Mouse (Mus musculus): ENCODE data around the gene Tnn. TPM values are rescaled to one million over a fixed set of nuclear protein-coding genes. Genes with fewer than 3 reads are reported as not detected.

Tnn gene
- total and polyA plus RNA-seq, 3 experiments = 0.13 TPM; not detected in 2

DNA sequence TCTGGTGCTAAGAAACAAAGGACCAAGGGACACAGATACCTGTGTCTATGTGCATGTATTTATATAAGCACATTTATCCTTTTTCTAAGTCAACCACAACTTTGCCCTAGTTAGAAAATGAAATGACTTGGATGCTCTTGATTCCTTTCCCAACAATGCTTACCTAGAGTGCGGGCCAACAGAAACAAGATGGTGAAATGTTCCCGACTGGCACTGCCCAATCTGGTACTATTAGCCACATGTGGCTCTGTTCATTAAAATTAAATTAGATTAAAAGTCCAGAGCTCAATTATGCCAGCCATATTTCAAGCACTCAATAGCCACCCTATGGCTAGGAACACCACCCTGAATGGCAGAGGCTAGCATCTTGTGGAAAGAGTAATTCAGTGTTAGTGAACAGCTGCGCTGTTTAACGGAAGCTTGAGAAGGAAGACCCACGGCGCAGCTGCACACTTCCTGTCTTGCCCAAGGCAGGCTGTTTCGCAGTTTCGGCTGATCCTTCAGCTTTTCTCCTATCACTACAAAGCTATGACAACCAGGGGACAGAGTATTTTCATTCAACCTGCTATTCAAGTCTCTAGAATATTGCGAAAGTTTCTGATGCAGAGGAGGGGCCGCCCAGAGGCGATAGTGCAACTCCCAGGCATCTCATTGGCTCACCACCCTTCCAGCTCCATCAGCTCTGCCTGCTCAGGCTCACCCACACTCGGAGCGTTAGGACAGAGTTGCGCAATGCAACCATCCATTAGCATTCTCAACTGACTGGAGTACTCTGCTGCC is 74.3 kb downstream of the Tnn start:
- Histone ChIP-seq H3K36me3 (replicated peaks in 1 of 2; ENCODE audit: control insufficient read depth in 1 of 2, insufficient read depth in 1 of 2, low read length in 1 of 2) (peaks cover 27 to 46% of the 10 kb centered on the region in 2 experiments), H3K4me1 (ENCODE audit: control insufficient read depth in 1 of 2, insufficient read depth in 2 of 2) (no peaks in the 10 kb centered on the region), H3K9ac (ENCODE audit: insufficient read depth, low read depth) (no peak overlapping the region), H3K4me2 (ENCODE audit: insufficient read depth, low read depth, poor library complexity, severe bottlenecking) (no peak overlapping the region), H3K27me3 (replicated peaks) (no peaks in the 10 kb centered on the region), H3K4me3 (replicated peaks in 1 of 3; ENCODE audit: low read depth in 2 of 3, low read length in 2 of 3, poor library complexity in 1 of 3) (no peak overlapping the region), H3K27ac (ENCODE audit: insufficient read depth, low read depth) (no peak overlapping the region), H3K79me2 (replicated peaks; ENCODE audit: control insufficient read depth, extremely low read depth, insufficient read depth, poor library complexity, severe bottlenecking) (no peaks in the 10 kb centered on the region), H3K9me3 (replicated peaks; ENCODE audit: low read length) (no peaks in the 10 kb centered on the region)
- TF ChIP-seq EP300 (IDR thresholded peaks at IDR 0.05; ENCODE audit: low read length) (no peak), RCOR1 (conservative IDR thresholded peaks at IDR 0.05; ENCODE audit: low read depth, low read length) (no peak), NRF1 (IDR thresholded peaks at IDR 0.05; ENCODE audit: low read depth, low read length) (no peak), MEF2A (IDR thresholded peaks at IDR 0.05; ENCODE audit: borderline replicate concordance, low read depth, low read length) (no peak), POLR2A (IDR thresholded peaks at IDR 0.05; ENCODE audit: low read depth, low read length) (no peak), ZNF384 (IDR thresholded peaks at IDR 0.05; ENCODE audit: low read depth, low read length) (no peak), SIN3A (IDR thresholded peaks at IDR 0.05; ENCODE audit: low read length) (no peak), ZMIZ1 (IDR thresholded peaks at IDR 0.05; ENCODE audit: low read depth, low read length) (no peak), ZKSCAN1 (IDR thresholded peaks at IDR 0.05; ENCODE audit: borderline replicate concordance, low read depth, low read length) (no peak), ETS1 (conservative IDR thresholded peaks at IDR 0.05; ENCODE audit: low read depth, low read length) (no peak)
- in situ Hi-C loops (cut with MboI; ENCODE audit: low pct_ligation_motif_present, low pct_unique_long_range_greater_than_20kb, low sequenced_read_pairs) = no loop called here
- no peak for DNase-seq (ENCODE audit: extremely low read depth)
- dilution Hi-C loops (cut with MboI; ENCODE audit: extremely low pct_ligation_motif_present, extremely low pct_unique_long_range_greater_than_20kb, low sequenced_read_pairs) = no loop called here

DNA sequence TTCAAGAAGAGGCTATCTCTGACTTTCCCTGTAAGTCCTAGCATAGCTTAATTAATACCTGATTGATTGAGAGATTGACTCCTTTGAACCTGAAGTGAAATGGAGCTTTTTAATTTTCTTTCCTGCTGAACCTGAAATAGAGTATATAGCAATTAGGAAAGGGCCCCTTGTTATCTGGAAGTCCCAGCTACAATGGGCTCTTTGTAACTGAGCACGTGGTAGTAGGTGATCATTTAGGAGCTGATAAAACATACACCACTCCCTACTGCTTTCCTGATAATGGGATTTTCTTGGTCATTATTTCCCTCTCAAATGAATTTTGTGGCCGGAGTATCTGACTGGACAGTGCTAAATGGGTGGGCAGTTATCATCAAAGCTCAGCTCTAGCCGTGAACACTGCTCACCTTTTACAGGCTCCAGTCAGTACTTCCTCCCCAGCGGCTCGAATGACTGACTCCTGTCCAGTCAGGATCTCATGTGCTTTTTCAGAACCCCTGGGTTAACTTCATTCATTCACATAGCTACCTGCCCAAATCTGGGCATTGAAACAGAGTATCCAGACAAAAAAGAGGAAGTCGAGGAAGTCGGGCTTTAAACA is 88.7 kb downstream of the Tnn start:
- Histone ChIP-seq H3K4me3 (replicated peaks in 1 of 3; ENCODE audit: low read depth in 2 of 3, low read length in 2 of 3, poor library complexity in 1 of 3) (no peak overlapping the region), H3K9ac (ENCODE audit: insufficient read depth, low read depth) (no peak overlapping the region), H3K27ac (ENCODE audit: insufficient read depth, low read depth) (no peak overlapping the region), H3K9me3 (replicated peaks; ENCODE audit: low read length) (peaks cover 8% of the 10 kb centered on the region), H3K27me3 (replicated peaks) (no peaks in the 10 kb centered on the region), H3K4me2 (ENCODE audit: insufficient read depth, low read depth, poor library complexity, severe bottlenecking) (no peak overlapping the region), H3K36me3 (replicated peaks in 1 of 2; ENCODE audit: control insufficient read depth in 1 of 2, insufficient read depth in 1 of 2, low read length in 1 of 2) (peaks cover 3 to 38% of the 10 kb centered on the region in 2 experiments), H3K4me1 (ENCODE audit: control insufficient read depth in 1 of 2, insufficient read depth in 2 of 2) (peaks cover 0 to 9% of the 10 kb centered on the region in 2 experiments; a peak in 1 of 4 replicates), H3K79me2 (replicated peaks; ENCODE audit: control insufficient read depth, extremely low read depth, insufficient read depth, poor library complexity, severe bottlenecking) (no peaks in the 10 kb centered on the region)
- DNase-seq (ENCODE audit: extremely low read depth) = no peak
- TF ChIP-seq ELF1 (IDR thresholded peaks at IDR 0.05; ENCODE audit: low read depth, low read length) (no peak), TBP (conservative IDR thresholded peaks at IDR 0.05; ENCODE audit: low read depth, low read length) (no peak), ZC3H11A (IDR thresholded peaks at IDR 0.05; ENCODE audit: low read depth, low read length) (no peak), SMC3 (IDR thresholded peaks at IDR 0.05; ENCODE audit: low read depth, low read length) (no peak), RCOR1 (conservative IDR thresholded peaks at IDR 0.05; ENCODE audit: low read depth, low read length) (no peak), CHD2 (IDR thresholded peaks at IDR 0.05; ENCODE audit: low read length) (no peak), USF1 (IDR thresholded peaks at IDR 0.05; ENCODE audit: low read depth, low read length) (no peak), CHD1 (IDR thresholded peaks at IDR 0.05; ENCODE audit: low read depth, low read length) (no peak), RAD21 (IDR thresholded peaks at IDR 0.05; ENCODE audit: low read depth, low read length) (no peak), POLR2AphosphoS2 (IDR thresholded peaks at IDR 0.05; ENCODE audit: low read depth, low read length) (no peak), MAZ (IDR thresholded peaks at IDR 0.05; ENCODE audit: low read depth, low read length) (no peak), MXI1 (IDR thresholded peaks at IDR 0.05; ENCODE audit: low read depth, low read length) (no peak), KAT2A (IDR thresholded peaks at IDR 0.05; ENCODE audit: insufficient replicate concordance, low read length) (no peak)
- in situ Hi-C loops (cut with MboI; ENCODE audit: low pct_ligation_motif_present, low pct_unique_long_range_greater_than_20kb, low sequenced_read_pairs) (loop anchor here (10.0 to 25.0 kb wide), 2 partner anchors 150 to 677 kb away; no protein-coding TSS in a partner anchor), dilution Hi-C loops (cut with MboI; ENCODE audit: extremely low pct_ligation_motif_present, extremely low pct_unique_long_range_greater_than_20kb, low sequenced_read_pairs) (no loop called here)
